Mouse (Mus musculus): ENCODE results near the gene Iqcf3.

Iqcf3 gene

GRCm38 (mm10) chr9:106456325-106457162, 104.9 kb downstream of the Iqcf3 start:
- DNase-seq (ENCODE audit: inconsistent age in 2 of 2, low spot score in 1 of 2): no peak

GRCm38 (mm10) chr9:106454888-106455681, 106.3 kb downstream of the Iqcf3 start:
- DNase-seq (ENCODE audit: inconsistent age in 2 of 2, low spot score in 1 of 2): no peak

- DNase-seq (ENCODE audit: inconsistent age in 2 of 2, low spot score in 1 of 2): peak in 1 of 2 experiments; percentile 64
Measured at GRCm38 (mm10) chr9:106454071-106454761, 107.2 kb downstream of the Iqcf3 start.

GRCm38 (mm10) chr9:106453271-106454070, 108.0 kb downstream of the Iqcf3 start, which contains the start of gene Pcbp4:
Pcbp4 (plus strand) TSS chr9:106453291.
- DNase-seq (ENCODE audit: inconsistent age in 2 of 2, low spot score in 1 of 2): peak; percentile 72 to 89
